Mouse (Mus musculus) CH12.LX (cell line): ENCODE measurements around the gene Serac1.

Source experiments
- CTCF ChIP-seq, 2 experiments: IDR thresholded peaks in 1 of 2; conservative IDR thresholded peaks in 1 of 2; 2 replicates each; pipeline ENCODE4 v1.5.1; 2011 to 2012; ENCODE audit warnings: low read depth in 2 of 2, low read length in 2 of 2, improper control_type of control experiment in 1 of 2, inconsistent platforms in 1 of 2, mild to moderate bottlenecking in 1 of 2, moderate library complexity in 1 of 2
- E2F4 ChIP-seq: IDR thresholded peaks from 2 replicates; pipeline ENCODE4 v1.6.1; 2011; ENCODE audit warnings: low read depth, low read length, improper control_type of control experiment; ENCODE audit not compliant: insufficient replicate concordance
- MAX ChIP-seq: IDR thresholded peaks from 2 replicates; pipeline ENCODE4 v1.6.1; 2011; ENCODE audit warnings: low read length, improper control_type of control experiment
- POLR2A ChIP-seq: IDR thresholded peaks from 2 replicates; pipeline ENCODE4 v1.6.1; 2011; ENCODE audit warnings: low read depth, mild to moderate bottlenecking, improper control_type of control experiment, low read length
- USF2 ChIP-seq: conservative IDR thresholded peaks from 2 replicates; pipeline ENCODE4 v1.6.1; 2011; ENCODE audit warnings: low read depth, low read length, improper control_type of control experiment

GRCm38 (mm10) chr17:6013079-6013478 is 66.5 kb downstream of the Serac1 start:
- TF ChIP-seq E2F4 (no peak), CTCF (conservative IDR thresholded peaks at IDR 0.05 in 1 of 2, IDR thresholded peaks at IDR 0.05 in 1 of 2; ENCODE audit: low read depth in 2 of 2, low read length in 2 of 2) (no peak), MAX (peak; percentile 84), POLR2A (no peak), USF2 (no peak)
